Mouse (Mus musculus) inflammation-experienced regulatory T-cells, adult 6 months (primary cell): Measurements from ENCODE around the gene Flnb. TPM values are rescaled to one million over a fixed set of nuclear protein-coding genes. Genes with fewer than 3 reads are reported as not detected.
A peak's percentile ranks its signal among the peaks of the same experiment; 100 is the strongest.

Experiments
- ATAC-seq: one replicate; pipeline ENCODE4 v1.8.0; 2017
- polyA plus RNA-seq, 3 experiments: library from polyadenylated mRNA; unstranded; fragments of 100-300 nt; shearing (Covaris generic); gene quantifications; one replicate each; pipeline ENCODE4 v1.2.1; 2017

Flnb gene
- polyA plus RNA-seq, 3 experiments from 2014 or later, result 5.4 to 11.4 (median 6.1) TPM

DNA sequence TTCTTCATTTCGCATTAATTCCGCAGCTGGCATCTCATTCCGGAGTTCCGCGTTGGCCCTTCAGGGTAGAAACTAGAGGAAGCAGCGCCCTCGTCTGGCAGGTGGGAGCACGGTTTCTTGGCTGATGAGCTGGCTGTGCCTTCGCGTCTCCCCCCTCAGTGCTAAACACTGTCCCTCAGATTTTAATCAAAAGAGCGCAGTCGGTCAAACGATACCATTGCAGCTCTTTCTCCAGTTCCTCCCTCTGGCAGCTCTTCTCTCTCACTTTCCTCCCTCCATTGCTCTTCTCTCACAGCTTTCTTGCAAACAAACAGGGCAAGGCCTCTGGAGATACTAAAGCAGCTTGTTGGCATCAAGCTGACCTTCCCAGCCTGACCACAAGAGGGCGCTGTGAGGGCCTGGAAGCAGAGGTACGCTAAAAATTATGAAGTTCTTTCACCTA lies 179.5 kb downstream of the Flnb start:
- peak; percentile 94 for ATAC-seq

DNA sequence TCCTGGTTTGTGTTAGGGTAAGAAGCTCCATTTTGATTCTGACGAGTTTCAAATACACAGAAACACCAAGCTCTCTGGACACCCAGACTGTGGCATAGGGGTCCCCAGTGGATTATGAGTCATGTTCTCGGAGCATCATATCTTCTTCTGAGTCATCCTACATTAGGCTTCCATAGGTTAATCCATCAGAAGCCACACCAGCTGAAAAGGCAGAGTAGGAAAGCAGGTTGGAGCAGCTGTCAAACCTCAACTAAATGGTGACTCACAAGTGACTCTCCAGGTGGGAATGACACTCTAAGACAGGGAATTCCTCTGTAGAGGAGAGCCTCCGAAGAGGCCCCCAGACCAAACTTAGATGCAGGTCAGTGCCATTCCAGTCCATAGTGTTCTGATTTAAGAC lies 181.3 kb downstream of the Flnb start:
- no peak for ATAC-seq

DNA sequence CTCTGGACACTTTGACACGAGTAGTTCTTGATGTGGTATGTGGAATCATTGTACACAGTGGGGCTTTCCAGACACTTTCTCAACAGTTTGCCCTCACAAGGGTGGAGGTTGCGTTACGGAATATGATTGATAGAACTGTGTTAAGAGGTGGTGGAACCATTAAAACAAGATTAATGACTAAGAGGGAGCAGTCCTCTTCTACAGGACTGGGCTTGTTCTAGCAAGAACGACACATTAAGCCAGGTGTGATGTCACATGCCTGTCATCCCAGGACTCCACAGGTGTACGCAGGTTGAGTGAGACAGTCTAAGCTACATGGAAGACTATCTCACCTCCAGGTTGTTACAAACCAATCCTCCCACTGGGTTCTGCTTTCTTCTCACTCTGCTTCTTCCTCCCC lies 181.7 kb downstream of the Flnb start:
- ATAC-seq, result no peak

DNA sequence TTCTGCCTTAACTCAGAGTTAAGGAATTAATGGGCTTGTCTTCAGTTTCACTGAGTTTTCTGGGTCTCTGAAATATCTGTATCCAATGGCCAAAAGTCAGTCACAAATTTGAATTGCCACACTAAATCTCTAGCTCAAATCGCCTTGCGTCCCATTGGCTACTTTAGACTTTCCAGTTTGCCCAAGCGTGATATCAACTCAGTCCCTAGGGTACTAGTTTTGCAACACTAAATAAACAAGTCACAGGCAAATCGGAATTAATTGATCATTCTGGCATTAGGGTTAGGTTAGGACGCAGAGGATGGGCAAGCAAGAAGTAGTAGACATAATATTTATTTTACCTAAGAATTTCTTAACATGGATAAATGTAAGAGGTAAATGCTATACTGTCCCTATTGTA lies 182.5 kb downstream of the Flnb start:
- no peak for ATAC-seq

Other genes with a start within 250 kb of the Flnb start
- gene Gm3558, start 249.4 kb upstream of the Flnb start, polyA plus RNA-seq, result 1 to 10 TPM; 1.6 to 9.1 (median 2.8) TPM
- gene Gm10338, start 222.4 kb upstream of the Flnb start, polyA plus RNA-seq, result under 1 TPM in 1 of 3 experiments, not detected in 2; 0.85 TPM
- not detected for gene Gm10128, start 174.0 kb upstream of the Flnb start, polyA plus RNA-seq
- not detected for gene Gm26661, start 26.4 kb upstream of the Flnb start, polyA plus RNA-seq
- gene Gm45521, start 139.3 kb downstream of the Flnb start, polyA plus RNA-seq, result not detected
- 10 to 100 TPM in 1 of 3 experiments, 1 to 10 TPM in 2; 3.2 to 23.9 (median 7.7) TPM for gene Dnase1l3, start 176.6 kb downstream of the Flnb start, polyA plus RNA-seq
- 10 to 100 TPM; 22.1 to 32.7 (median 24.1) TPM for gene Abhd6, start 184.9 kb downstream of the Flnb start, polyA plus RNA-seq